Mouse (Mus musculus) lung, postnatal 0 days (tissue): ENCODE results near the gene Tgfb2.

Experiments
- CTCF ChIP-seq: IDR thresholded peaks from 2 replicates; pipeline ENCODE4 v1.5.1; 2016; ENCODE audit warnings: antibody characterized with exemption, mild to moderate bottlenecking
- EP300 ChIP-seq: IDR thresholded peaks from 2 replicates; pipeline ENCODE4 v1.6.1; 2016; ENCODE audit warnings: antibody characterized with exemption, mild to moderate bottlenecking, control low read depth

DNA sequence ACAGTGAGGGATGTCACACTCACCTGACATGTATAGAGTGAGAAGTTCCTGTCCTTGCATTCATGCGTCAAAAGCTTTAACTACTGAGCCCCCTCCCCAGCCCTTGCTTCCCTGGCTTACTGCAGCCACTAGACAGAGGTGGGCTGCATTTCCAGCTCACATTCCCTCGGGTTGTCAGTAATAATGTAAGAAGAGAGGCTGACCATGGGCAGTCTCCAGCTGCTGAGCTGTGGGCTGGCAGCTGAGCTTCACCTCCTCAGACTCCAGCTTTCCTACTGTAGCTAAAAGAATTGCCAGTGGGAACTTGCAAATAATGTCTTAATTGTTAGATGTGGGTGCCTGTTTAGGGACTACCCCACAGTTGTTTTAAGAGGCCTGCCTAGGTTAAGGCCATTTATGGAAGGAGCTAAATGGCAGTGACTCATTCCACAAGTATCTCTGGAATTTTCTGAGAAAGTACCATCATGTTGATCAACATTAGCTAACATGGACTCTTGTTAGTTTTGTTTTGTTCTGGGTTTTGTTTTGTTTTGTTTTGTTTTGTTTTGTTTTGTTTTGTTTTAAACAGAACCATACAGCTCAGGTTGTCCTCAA, 120.1 kb downstream of the Tgfb2 start:
- 0 out of 2 replicates have a peak, but pooled peaks have one; percentile 20 for TF ChIP-seq EP300
- no peak for TF ChIP-seq CTCF
